Mouse (Mus musculus) kidney, embryonic 15.5 days (tissue): Measurements from ENCODE around the gene Bbof1. TPM values are rescaled to one million over a fixed set of nuclear protein-coding genes. Genes with fewer than 3 reads are reported as not detected.
A peak's percentile ranks its signal among the peaks of the same experiment; 100 is the strongest.

ENCODE experiments used
- ATAC-seq: fragments of 200-750 bp; cut with Nextera tagmentation; replicated peaks from 2 replicates; pipeline ENCODE4 v1.8.0; 2017; ENCODE audit warnings: moderate TSS enrichment; ENCODE audit not compliant: low FRiP score
- H3K27ac ChIP-seq: fragments of 300-500 bp; sonication (generic); 2 replicates; pipeline ENCODE4 v1.5.1; 2015; ENCODE audit warnings: mild to moderate bottlenecking, inconsistent platforms
- H3K27me3 ChIP-seq: fragments of 300-500 bp; sonication (generic); 2 replicates; pipeline ENCODE4 v1.6.1; 2015; ENCODE audit warnings: inconsistent platforms
- H3K36me3 ChIP-seq: fragments of 300-500 bp; sonication (generic); 2 replicates; pipeline ENCODE4 v1.6.1; 2015; ENCODE audit warnings: inconsistent platforms
- H3K4me1 ChIP-seq: fragments of 300-500 bp; sonication (generic); 2 replicates; pipeline ENCODE4 v1.6.1; 2015; ENCODE audit warnings: inconsistent platforms
- H3K4me2 ChIP-seq: fragments of 300-500 bp; sonication (generic); 2 replicates; pipeline ENCODE4 v1.6.1; 2015; ENCODE audit warnings: moderate library complexity, mild to moderate bottlenecking, inconsistent platforms
- H3K4me3 ChIP-seq: fragments of 300-500 bp; sonication (generic); replicated peaks from 2 replicates; pipeline ENCODE4 v1.5.1; 2015; ENCODE audit warnings: mild to moderate bottlenecking, inconsistent platforms
- H3K9ac ChIP-seq: fragments of 300-500 bp; sonication (generic); 2 replicates; pipeline ENCODE4 v1.6.1; 2015; ENCODE audit warnings: mild to moderate bottlenecking, inconsistent platforms
- H3K9me3 ChIP-seq: fragments of 300-500 bp; sonication (generic); replicated peaks from 2 replicates; pipeline ENCODE4 v1.6.1; 2016; ENCODE audit warnings: inconsistent platforms
- WGBS: fragments of 180-500 bp; shearing (Covaris S2); methylation state at CpG from one replicate; pipeline ENCODE4 v1.1.7; 2015; ENCODE audit warnings: mixed read lengths; 5-methylcytosine and 5-hydroxymethylcytosine counted together
- polyA plus RNA-seq: library from polyadenylated mRNA; unstranded; fragments of >200 nt; fragmentation: Nextera tagmentation; extraction: Ambion mirVana; gene quantifications from 2 replicates; pipeline ENCODE4 v1.2.1, GENCODE M21; 2015

Bbof1 gene
- polyA plus RNA-seq, 1 experiment from 2014 or later, result 1.7 TPM

DNA sequence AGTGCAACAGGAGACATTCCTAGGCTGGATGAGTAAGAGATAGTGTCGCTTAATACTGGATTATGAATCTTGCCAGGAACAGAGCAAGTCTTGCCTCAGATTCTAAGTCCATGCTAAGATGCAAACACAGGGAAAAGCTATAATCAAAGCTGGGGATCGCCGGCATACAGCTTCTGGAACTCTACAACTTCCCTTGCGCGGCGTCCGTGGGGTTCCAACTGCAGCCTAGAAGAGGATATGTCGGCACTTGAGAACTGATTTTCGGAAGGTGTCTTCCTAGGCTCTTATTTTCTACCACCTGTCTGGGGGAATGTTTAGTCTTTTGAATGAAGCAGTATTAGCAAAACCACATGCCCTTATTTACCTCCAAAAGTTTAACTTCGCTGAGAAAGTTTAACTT lies 41.0 kb downstream of the Bbof1 start:
- Histone ChIP-seq H3K36me3 (no peaks in the 10 kb centered on the region), H3K4me1 (peaks cover 21% of the 10 kb centered on the region), H3K9me3 (no peaks in the 10 kb centered on the region), H3K27ac (peak overlapping the region; percentile 83; the same call in 1 of the 2 replicates), H3K4me3 (peak overlapping the region; percentile 75), H3K9ac (no peak overlapping the region), H3K4me2 (peak overlapping the region; percentile 91), H3K27me3 (no peaks in the 10 kb centered on the region)
- ATAC-seq, result no peak
- WGBS, result 47% methylated on average over 10 of the region's 10 CpGs

DNA sequence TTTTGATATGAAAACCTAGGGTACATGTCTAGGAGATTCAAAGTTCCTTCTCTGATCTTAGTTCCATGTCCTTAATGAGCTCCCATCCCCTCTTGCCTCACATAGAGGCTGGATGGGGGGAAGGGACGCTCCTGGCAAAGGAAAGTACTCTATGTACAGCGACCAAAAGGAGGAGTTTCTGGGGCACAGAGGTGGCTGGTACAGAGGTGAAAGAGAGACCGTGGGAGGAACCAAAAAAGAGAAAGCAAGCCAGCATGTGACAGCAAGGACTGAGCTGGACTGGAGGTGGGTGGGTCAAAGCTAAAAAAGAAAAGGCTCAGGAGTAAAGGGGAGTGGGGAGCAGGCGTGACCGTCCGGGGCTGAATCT lies 41.5 kb downstream of the Bbof1 start:
- Histone ChIP-seq H3K27ac (peak overlapping the region; percentile 83), H3K9me3 (no peaks in the 10 kb centered on the region), H3K27me3 (no peaks in the 10 kb centered on the region), H3K36me3 (no peaks in the 10 kb centered on the region), H3K9ac (peak overlapping the region; percentile 50), H3K4me2 (peak overlapping the region; percentile 91), H3K4me3 (peak overlapping the region; percentile 75), H3K4me1 (peaks cover 21% of the 10 kb centered on the region)
- ATAC-seq, result peak; percentile 6; the same call in 1 of the 2 replicates
- 1% methylated on average over 6 of the region's 6 CpGs for WGBS

DNA sequence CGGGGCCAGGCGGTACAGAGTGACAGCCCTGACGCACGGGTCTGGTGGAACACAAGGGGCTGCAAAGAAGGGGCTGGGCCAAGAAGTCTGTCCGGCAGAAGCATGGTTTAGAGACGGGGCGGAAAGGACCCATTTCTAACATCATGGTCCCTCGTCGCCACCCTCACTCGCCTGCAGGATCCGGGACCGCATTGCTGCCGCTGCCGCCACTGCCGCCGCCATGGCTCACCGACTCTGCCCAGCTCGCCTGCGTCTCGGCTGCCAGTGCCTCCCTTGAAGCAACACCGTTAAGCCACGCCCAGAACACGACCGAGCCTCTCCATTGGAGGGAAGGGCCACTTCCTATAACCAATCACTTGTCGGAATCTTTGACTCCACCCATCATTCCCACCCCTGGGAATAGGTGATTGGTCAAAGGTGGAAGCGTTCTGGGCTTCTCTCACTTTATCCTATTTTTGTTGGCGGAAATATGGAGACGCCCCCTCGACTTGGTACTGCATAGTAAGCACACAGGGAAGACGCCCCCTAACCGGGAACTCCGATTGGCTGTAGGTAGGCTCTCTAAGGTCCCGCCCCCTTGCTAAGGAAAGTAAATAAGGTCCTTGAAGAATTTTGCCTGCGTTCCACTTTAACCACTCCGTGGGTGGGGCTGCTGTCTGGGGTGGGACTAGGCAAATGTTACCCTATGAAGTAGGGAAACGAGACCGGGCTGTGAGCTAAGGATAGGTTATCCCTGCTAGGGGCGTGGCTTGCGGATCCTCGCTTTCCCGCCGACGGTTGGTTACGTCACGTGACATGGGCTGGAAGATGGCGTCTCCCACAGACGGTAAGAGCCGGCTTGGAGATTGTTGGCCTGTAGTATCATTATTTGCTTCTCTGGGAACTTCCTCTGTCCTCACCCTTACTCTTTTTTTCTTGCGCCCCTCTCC lies 42.1 kb downstream of the Bbof1 start, which contains the start of the genes Aldh6a1 and Lin52:
TSS of gene Aldh6a1 (minus strand) at position 287 of the 929 bp plus-strand sequence.
TSS of gene Lin52 (plus strand) at position 705 of the 929 bp plus-strand sequence.
- H3K4me3 ChIP-seq, result peak within 1 kb of the TSS; percentile 75
- under 1% methylated on average over 49 of the region's 49 CpGs for WGBS

DNA sequence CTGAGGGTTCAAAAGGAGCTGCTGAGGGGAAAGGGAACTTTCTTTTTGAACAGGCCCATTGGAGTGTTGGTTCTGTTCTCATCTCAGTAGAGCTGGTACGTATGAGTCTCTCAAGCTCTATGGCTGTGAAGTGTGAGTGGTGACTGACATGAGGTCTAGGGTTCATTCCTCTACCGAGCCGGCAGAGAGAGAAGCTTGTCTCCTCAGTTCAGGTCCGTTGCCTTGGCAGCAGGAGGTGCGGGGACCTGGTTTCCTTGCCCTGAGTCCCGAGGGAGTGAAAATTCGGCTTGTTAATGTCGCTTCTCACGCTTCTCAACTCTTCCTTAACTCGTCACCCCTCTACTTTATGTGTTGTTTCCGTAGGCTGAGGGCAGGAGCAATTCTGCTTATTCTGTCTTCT lies 42.9 kb downstream of the Bbof1 start:
- WGBS, result 2% methylated on average over 11 of the region's 11 CpGs
- H3K27me3 ChIP-seq, result no peaks in the 10 kb centered on the region
- H3K4me2 ChIP-seq, result peak overlapping the region; percentile 91
- H3K4me3 ChIP-seq, result peak overlapping the region; percentile 75
- H3K4me1 ChIP-seq, result peaks cover 21% of the 10 kb centered on the region
- H3K9me3 ChIP-seq, result no peaks in the 10 kb centered on the region
- H3K27ac ChIP-seq, result peak overlapping the region; percentile 69
- ATAC-seq, result no peak
- peaks cover 1% of the 10 kb centered on the region for H3K36me3 ChIP-seq
- H3K9ac ChIP-seq, result peak overlapping the region; percentile 59

More for the DNA sequence above, 42.1 kb downstream of the Bbof1 start, which contains the start of the genes Aldh6a1 and Lin52:
- H3K4me1 ChIP-seq, result peaks cover 21% of the 10 kb centered on the region
- H3K9me3 ChIP-seq, result no peaks in the 10 kb centered on the region
- peak within 1 kb of the TSS; percentile 59 for H3K9ac ChIP-seq
- peak; percentile 99 for ATAC-seq
- H3K4me2 ChIP-seq, result peak within 1 kb of the TSS; percentile 91
- H3K36me3 ChIP-seq, result no peaks in the 10 kb centered on the region
- H3K27ac ChIP-seq, result peak within 1 kb of the TSS; percentile 83
- H3K27me3 ChIP-seq, result no peaks in the 10 kb centered on the region

DNA sequence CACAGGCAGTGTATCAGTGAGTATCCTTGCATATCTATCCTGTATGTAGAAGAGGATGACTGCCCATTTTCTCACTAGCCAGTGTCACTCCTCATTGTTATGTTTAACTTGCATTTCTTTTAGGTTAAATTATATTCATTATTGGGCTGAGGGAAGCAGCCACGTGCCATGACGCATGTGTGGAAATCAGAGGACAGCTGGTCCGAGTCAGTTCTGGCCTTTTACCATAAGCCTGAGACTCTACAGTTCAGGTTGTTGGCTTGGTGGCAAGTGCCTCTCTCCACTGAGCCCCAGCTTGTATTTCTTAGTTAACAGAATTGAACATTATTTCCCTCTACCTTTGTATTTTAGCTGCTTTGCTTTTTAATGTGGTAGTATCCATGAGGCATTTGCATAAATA lies 48.0 kb downstream of the Bbof1 start:
- H3K4me1 ChIP-seq, result peaks cover 11% of the 10 kb centered on the region
- no peak overlapping the region for H3K27ac ChIP-seq
- no peak overlapping the region for H3K9ac ChIP-seq
- H3K27me3 ChIP-seq, result no peaks in the 10 kb centered on the region
- no peak overlapping the region for H3K4me2 ChIP-seq
- peaks cover 42% of the 10 kb centered on the region for H3K36me3 ChIP-seq
- H3K4me3 ChIP-seq, result no peak overlapping the region
- ATAC-seq, result no peak
- WGBS, result 94% methylated on average over 3 of the region's 3 CpGs
- H3K9me3 ChIP-seq, result no peaks in the 10 kb centered on the region

DNA sequence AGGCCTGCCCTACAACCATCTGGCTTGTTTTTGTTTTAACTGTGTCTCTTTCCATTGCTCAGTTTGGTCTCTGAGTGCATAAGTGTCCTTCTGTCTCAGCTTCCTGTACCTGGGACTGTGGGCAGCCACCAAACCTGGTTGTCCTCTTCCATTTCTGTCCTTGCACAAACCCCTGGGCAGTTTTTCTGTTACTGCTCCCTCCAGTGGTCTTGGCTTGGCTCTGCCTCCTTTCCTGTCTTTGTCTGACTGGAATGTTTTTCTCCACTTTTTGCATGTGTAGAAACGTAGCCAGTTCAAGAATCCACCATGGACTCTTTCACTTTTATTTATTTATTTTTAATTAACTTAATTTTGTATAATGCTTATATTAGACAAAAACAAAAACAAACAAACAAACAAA lies 51.0 kb downstream of the Bbof1 start:
- 67% methylated on average over 1 of the region's 1 CpGs for WGBS
- H3K36me3 ChIP-seq, result peaks cover 70% of the 10 kb centered on the region

DNA sequence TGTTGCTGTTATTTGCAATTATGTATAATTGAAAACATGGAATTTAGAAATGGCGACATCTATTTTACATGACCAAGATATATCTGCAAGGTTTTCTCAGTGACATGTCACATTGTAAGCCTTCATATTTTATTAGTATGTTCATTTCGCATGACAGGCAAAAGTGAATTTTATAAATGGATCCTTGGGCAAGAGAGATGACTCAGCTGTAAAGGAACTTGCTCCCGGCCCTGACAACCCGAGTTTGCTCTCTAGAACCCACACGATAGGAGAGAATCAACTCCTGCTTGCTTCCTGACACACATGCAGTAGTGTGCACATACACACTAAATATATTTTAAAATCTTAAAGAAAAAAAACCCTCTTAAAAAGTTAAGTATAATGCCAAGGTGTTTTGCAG lies 52.5 kb downstream of the Bbof1 start:
- H3K9me3 ChIP-seq, result no peaks in the 10 kb centered on the region
- H3K36me3 ChIP-seq, result peaks cover 72% of the 10 kb centered on the region
- WGBS, result 90% methylated on average over 5 of the region's 5 CpGs
- H3K4me2 ChIP-seq, result no peak overlapping the region
- H3K27me3 ChIP-seq, result no peaks in the 10 kb centered on the region
- H3K9ac ChIP-seq, result no peak overlapping the region
- H3K27ac ChIP-seq, result no peak overlapping the region
- H3K4me3 ChIP-seq, result no peak overlapping the region
- H3K4me1 ChIP-seq, result no peaks in the 10 kb centered on the region
- ATAC-seq, result no peak

More for the DNA sequence above, 51.0 kb downstream of the Bbof1 start:
- H3K4me2 ChIP-seq, result no peak overlapping the region
- H3K27ac ChIP-seq, result no peak overlapping the region
- no peak overlapping the region for H3K9ac ChIP-seq
- no peaks in the 10 kb centered on the region for H3K27me3 ChIP-seq
- no peak overlapping the region for H3K4me3 ChIP-seq
- no peak for ATAC-seq
- H3K4me1 ChIP-seq, result no peaks in the 10 kb centered on the region
- H3K9me3 ChIP-seq, result no peaks in the 10 kb centered on the region

DNA sequence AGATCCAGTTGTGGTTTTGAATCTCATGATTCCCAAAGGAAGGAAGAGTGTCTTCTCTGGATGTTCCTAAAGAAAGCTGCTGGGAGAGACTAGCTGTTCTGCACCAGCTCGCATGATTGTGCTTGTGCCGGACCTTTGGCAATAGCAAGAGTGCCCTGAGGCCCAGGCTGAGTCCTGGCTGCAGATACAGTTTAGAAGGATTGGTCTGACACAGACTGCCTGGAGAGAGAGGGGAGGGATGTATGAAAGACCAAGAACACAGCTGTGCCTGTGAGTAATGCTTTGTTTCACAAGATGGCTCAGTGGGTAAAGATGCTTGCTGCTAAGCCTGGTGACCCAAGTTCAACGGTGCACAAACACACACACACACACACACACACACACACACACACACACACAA lies 54.0 kb downstream of the Bbof1 start:
- WGBS, result 83% methylated on average over 3 of the region's 3 CpGs
- H3K36me3 ChIP-seq, result peaks cover 74% of the 10 kb centered on the region
- ATAC-seq, result no peak
- no peaks in the 10 kb centered on the region for H3K4me1 ChIP-seq
- no peak overlapping the region for H3K9ac ChIP-seq
- H3K27me3 ChIP-seq, result no peaks in the 10 kb centered on the region
- no peaks in the 10 kb centered on the region for H3K9me3 ChIP-seq
- no peak overlapping the region for H3K4me3 ChIP-seq
- H3K27ac ChIP-seq, result no peak overlapping the region
- H3K4me2 ChIP-seq, result no peak overlapping the region

DNA sequence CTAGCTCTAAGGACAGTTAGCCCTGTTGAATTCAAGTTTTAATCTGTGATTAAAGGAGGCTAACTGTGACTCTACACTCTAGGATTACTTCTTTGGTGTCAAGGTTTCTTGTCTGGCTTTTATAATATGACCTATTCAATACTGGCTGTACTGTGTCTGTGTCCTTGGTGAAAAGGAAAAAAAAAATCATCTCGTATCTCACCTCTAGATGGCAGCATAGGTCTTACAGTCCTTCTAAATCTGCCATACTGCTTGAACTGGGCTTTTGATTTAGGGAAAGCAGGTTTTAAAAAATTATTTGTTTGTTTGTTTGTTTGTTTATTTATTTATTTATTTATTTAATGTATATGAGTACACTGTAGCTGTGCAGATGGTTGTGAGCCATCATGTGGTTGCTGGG lies 59.8 kb downstream of the Bbof1 start:
- no peak overlapping the region for H3K4me3 ChIP-seq
- H3K27me3 ChIP-seq, result no peaks in the 10 kb centered on the region
- H3K36me3 ChIP-seq, result peaks cover 39% of the 10 kb centered on the region
- no peak overlapping the region for H3K27ac ChIP-seq
- no peaks in the 10 kb centered on the region for H3K9me3 ChIP-seq
- WGBS, result 6% methylated on average over 1 of the region's 1 CpGs
- H3K4me2 ChIP-seq, result no peak overlapping the region
- no peaks in the 10 kb centered on the region for H3K4me1 ChIP-seq
- H3K9ac ChIP-seq, result no peak overlapping the region
- ATAC-seq, result no peak

DNA sequence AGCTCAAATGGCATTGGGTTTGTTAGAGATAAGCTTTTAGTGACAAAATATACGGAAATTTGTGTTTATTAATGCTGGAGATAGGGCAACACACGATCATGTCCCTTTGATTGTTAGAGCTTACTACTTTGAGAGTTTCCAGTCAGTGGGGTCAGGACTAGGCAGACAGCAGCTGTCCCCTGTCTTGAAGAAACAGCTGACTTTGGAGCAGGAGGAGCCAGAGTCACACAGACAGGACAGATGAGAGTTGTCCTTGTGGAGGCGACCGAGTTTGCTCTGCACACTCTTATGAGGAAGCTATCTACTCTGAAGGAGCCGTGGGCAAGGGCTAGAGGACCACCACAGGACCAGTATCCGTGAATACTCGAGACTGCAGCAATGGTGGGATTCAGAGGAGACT lies 70.1 kb downstream of the Bbof1 start:
- WGBS, result 78% methylated on average over 7 of the region's 7 CpGs
- H3K27ac ChIP-seq, result no peak overlapping the region
- no peak for ATAC-seq

DNA sequence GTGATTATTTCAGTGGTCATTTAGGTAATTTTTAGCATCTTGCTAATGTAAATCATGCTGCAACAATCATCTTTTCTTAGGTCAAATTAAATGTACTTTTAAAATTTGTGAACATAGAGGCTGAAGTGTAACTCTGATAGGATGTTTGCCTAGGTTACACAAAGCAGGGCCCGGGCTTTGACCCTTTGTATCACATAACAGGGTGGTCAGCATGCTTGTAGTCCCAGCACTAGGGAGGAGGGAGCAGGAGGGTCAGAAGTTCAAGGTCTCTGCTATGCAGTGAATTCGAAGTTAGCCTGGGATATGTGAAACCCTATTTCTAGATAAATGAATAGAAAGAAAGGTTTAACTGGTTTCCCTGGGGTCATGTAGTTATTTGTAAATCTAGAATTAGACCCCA lies 72.4 kb downstream of the Bbof1 start:
- H3K27me3 ChIP-seq, result no peaks in the 10 kb centered on the region
- H3K9ac ChIP-seq, result no peak overlapping the region
- ATAC-seq, result no peak
- H3K4me2 ChIP-seq, result no peak overlapping the region
- no peak overlapping the region for H3K4me3 ChIP-seq
- no peaks in the 10 kb centered on the region for H3K9me3 ChIP-seq
- WGBS, result 38% methylated on average over 2 of the region's 2 CpGs
- H3K27ac ChIP-seq, result no peak overlapping the region
- peaks cover 4% of the 10 kb centered on the region; the same call in 1 of the 2 replicates for H3K4me1 ChIP-seq
- H3K36me3 ChIP-seq, result peaks cover 15% of the 10 kb centered on the region; the same call in 1 of the 2 replicates

More for the DNA sequence above, 70.1 kb downstream of the Bbof1 start:
- H3K4me2 ChIP-seq, result no peak overlapping the region
- H3K4me1 ChIP-seq, result peaks cover 4% of the 10 kb centered on the region; the same call in 1 of the 2 replicates
- no peaks in the 10 kb centered on the region for H3K9me3 ChIP-seq
- H3K27me3 ChIP-seq, result no peaks in the 10 kb centered on the region
- H3K36me3 ChIP-seq, result peaks cover 19% of the 10 kb centered on the region; the same call in 1 of the 2 replicates
- H3K9ac ChIP-seq, result no peak overlapping the region
- H3K4me3 ChIP-seq, result no peak overlapping the region
